ENCODE assay signal across 31 mouse cellular contexts in genomic region chr11:53489007-53489406, GRCm38 (mm10). TPM values are rescaled to one million over a fixed set of nuclear protein-coding genes. Genes with fewer than 3 reads are reported as not detected.
A peak's percentile ranks its signal among the peaks of the same experiment; 100 is the strongest.
DNase-seq lines count a peak whose midpoint lies in the region; ATAC-seq and TF ChIP-seq lines count a peak whose summit lies in the region.
"Had no signal": no experiment of that assay in that cellular context is flagged by ENCODE, and none has a peak within 500 bp of the region (broad histone marks: within the 10 kb centered on the region; RNA-seq: fewer than 3 reads in every experiment).

No protein-coding gene starts in this region.

- TF ChIP-seq CTCF in heart, adult 2 months (IDR thresholded peaks at IDR 0.05) = peak; percentile 31; the same call in 1 of the 2 replicates
- TF ChIP-seq CTCF in liver, postnatal 0 days (IDR thresholded peaks at IDR 0.05; ENCODE audit: low read depth) = peak; percentile 37
- peak; percentile 13; the same call in 1 of the 2 replicates for TF ChIP-seq CTCF in bone marrow macrophage, adult 2 months (IDR thresholded peaks at IDR 0.05; ENCODE audit: low read depth, low read length)

- no peak overlapping the region for H3K4me2 ChIP-seq in heart, embryonic 12.5 days
- no peak overlapping the region for H3K4me2 ChIP-seq in liver, postnatal 0 days (ENCODE audit: low read depth, low read length)
- H3K4me2 ChIP-seq: hindbrain, embryonic 15.5 days had no signal

- H3K27ac ChIP-seq in heart, adult 2 months = no peak overlapping the region
- no peak overlapping the region for H3K27ac ChIP-seq in heart, embryonic 12.5 days (ENCODE audit: poor library complexity, severe bottlenecking)
- H3K27ac ChIP-seq in liver, postnatal 0 days (ENCODE audit: low read depth) = no peak overlapping the region
- H3K27ac ChIP-seq in bone marrow macrophage, adult 2 months (ENCODE audit: insufficient read depth, low read depth, low read length) = no peak overlapping the region
- H3K27ac ChIP-seq: forebrain, embryonic 10.5 days; heart, embryonic 10.5 days; hindbrain, embryonic 15.5 days; left cerebral cortex, adult 2 months had no signal

- intact Hi-C loops in heart, adult 2 months (cut with DNase I) = no loop called here

- TF ChIP-seq EP300 in heart, adult 2 months (IDR thresholded peaks at IDR 0.05; ENCODE audit: insufficient read depth, low read depth, low read length) = no peak
- TF ChIP-seq EP300 in liver, postnatal 0 days (IDR thresholded peaks at IDR 0.05; ENCODE audit: low read depth) = no peak

- no peaks in the 10 kb centered on the region for H3K9me3 ChIP-seq in heart, embryonic 12.5 days (replicated peaks)
- H3K9me3 ChIP-seq in liver, postnatal 0 days (ENCODE audit: low read length) = no peaks in the 10 kb centered on the region
- H3K9me3 ChIP-seq: forebrain, embryonic 10.5 days; heart, embryonic 10.5 days; hindbrain, embryonic 15.5 days had no signal

- no peaks in the 10 kb centered on the region; the same call in 1 of the 2 replicates for H3K27me3 ChIP-seq in heart, adult 2 months (ENCODE audit: control insufficient read depth, insufficient read depth, low read length)
- H3K27me3 ChIP-seq in heart, embryonic 12.5 days (replicated peaks) = peaks cover 28% of the 10 kb centered on the region
- H3K27me3 ChIP-seq in liver, postnatal 0 days (ENCODE audit: insufficient read depth, low read length) = peaks cover 12% of the 10 kb centered on the region

- H3K4me1 ChIP-seq in heart, adult 2 months (ENCODE audit: control insufficient read depth, insufficient read depth, low read length) = peaks cover 4% of the 10 kb centered on the region; the same call in 1 of the 2 replicates
- peaks cover 28% of the 10 kb centered on the region for H3K4me1 ChIP-seq in heart, embryonic 12.5 days (replicated peaks)
- H3K4me1 ChIP-seq in liver, postnatal 0 days (ENCODE audit: insufficient read depth) = peaks cover 11% of the 10 kb centered on the region
- peaks cover 42% of the 10 kb centered on the region for H3K4me1 ChIP-seq in bone marrow macrophage, adult 2 months (ENCODE audit: control insufficient read depth, insufficient read depth, low read length)

- TF ChIP-seq POLR2A in heart, adult 2 months (IDR thresholded peaks at IDR 0.05; ENCODE audit: insufficient read depth, low read depth, low read length) = no peak
- no peak for TF ChIP-seq POLR2A in bone marrow macrophage, adult 2 months (IDR thresholded peaks at IDR 0.05; ENCODE audit: borderline replicate concordance, low read depth, low read length)

- 98% methylated on average over 5 of the region's 5 CpGs for WGBS in heart, adult 2 months
- 92% methylated on average over 5 of the region's 5 CpGs for WGBS in heart, embryonic 12.5 days
- 96% methylated on average over 5 of the region's 5 CpGs for WGBS in liver, postnatal 0 days (ENCODE audit: insufficient replicate concordance)

- H3K4me3 ChIP-seq in heart, adult 2 months = no peak overlapping the region
- no peak overlapping the region for H3K4me3 ChIP-seq in heart, embryonic 12.5 days
- H3K4me3 ChIP-seq in liver, postnatal 0 days (ENCODE audit: low read depth, low read length) = no peak overlapping the region
- no peak overlapping the region for H3K4me3 ChIP-seq in bone marrow macrophage, adult 2 months (ENCODE audit: insufficient read depth, low read length)
- H3K4me3 ChIP-seq: forebrain, embryonic 10.5 days; heart, embryonic 10.5 days; hindbrain, embryonic 15.5 days; left cerebral cortex, adult 2 months had no signal

- ATAC-seq in heart, embryonic 12.5 days (ENCODE audit: insufficient number of reproducible peaks, low FRiP score) = no peak
- ATAC-seq in liver, postnatal 0 days = no peak
- ATAC-seq: CD4-positive, CD25-positive, alpha-beta regulatory T cell, adult 4 months; forebrain, postnatal 0 days had no signal

- H3K36me3 ChIP-seq in heart, adult 2 months (ENCODE audit: control insufficient read depth, insufficient read depth, low read length) = no peaks in the 10 kb centered on the region
- H3K36me3 ChIP-seq in heart, embryonic 12.5 days = no peaks in the 10 kb centered on the region
- H3K36me3 ChIP-seq in liver, postnatal 0 days (replicated peaks; ENCODE audit: insufficient read depth, low read length) = no peaks in the 10 kb centered on the region
- H3K36me3 ChIP-seq: forebrain, embryonic 10.5 days; heart, embryonic 10.5 days; hindbrain, embryonic 15.5 days had no signal

- no peaks in the 10 kb centered on the region for H3K79me2 ChIP-seq in heart, adult 2 months (replicated peaks; ENCODE audit: control insufficient read depth, insufficient read depth, low read length)

- no peak for DNase-seq in heart, adult 2 months
- no peak for DNase-seq in liver, postnatal 0 days
- DNase-seq in liver (no peak), ES-CJ7 (ENCODE audit: low read depth, low spot score) (peak; percentile 51)
- no peak for DNase-seq in ovary, postnatal 14 days (ENCODE audit: low spot score)
- no peak for DNase-seq in ovary, postnatal 36 days (ENCODE audit: low spot score)
- DNase-seq: adrenal gland, postnatal 25 days; cerebellum, adult 8-10 months; forebrain, postnatal 0 days; heart, postnatal 10 days; kidney, adult 11 months; kidney, postnatal 14 days; layer of hippocampus, adult 9-11 months; left cerebral cortex, postnatal 4 days; midbrain, embryonic 14.5 days; retina, postnatal 1 day; thymus, postnatal 14 days had no signal

- no peak overlapping the region for H3K9ac ChIP-seq in heart, adult 2 months (ENCODE audit: low read depth, low read length)
- H3K9ac ChIP-seq in heart, embryonic 12.5 days = no peak overlapping the region
- H3K9ac ChIP-seq in liver, postnatal 0 days (replicated peaks) = no peak overlapping the region
- H3K9ac ChIP-seq: forebrain, postnatal 0 days; hindbrain, embryonic 15.5 days had no signal

RNA-seq across cellular contexts. Expression of gene Sowaha, which starts 8.9 kb away (rescaled TPM):
- total RNA-seq in heart, adult 2 months (2021) = under 1 TPM; 0.05 to 0.34 TPM
- polyA plus RNA-seq in heart, adult 2 months (2012; rRNA removed) = 0.03 and 0.10 TPM in 2 replicates
- polyA plus RNA-seq in heart, embryonic 12.5 days (2016; fragmentation: Nextera tagmentation; extraction: Ambion mirVana) = 0.54 and 0.58 TPM in 2 replicates
- 7.4 and 7.9 TPM in 2 replicates for polyA plus RNA-seq in liver, postnatal 0 days (2015; fragmentation: Nextera tagmentation; extraction: Ambion mirVana)
- not detected in 2 replicates for polyA plus RNA-seq in bone marrow macrophage, adult 2 months (2012; ENCODE audit: insufficient read depth, insufficient read length, missing spikeins)
- total RNA-seq: liver, adult 2 months; neutrophil, adult 5-6 weeks had no signal
- polyA plus RNA-seq: CD4-positive, CD25-positive, alpha-beta regulatory T cell, adult 4 months; liver, adult 2 months had no signal

RNA-seq across cellular contexts. Expression of gene Gm9945, which starts 9.0 kb away (rescaled TPM):
- total RNA-seq in heart, adult 2 months (2021) = not detected
- not detected in 2 replicates for polyA plus RNA-seq in heart, adult 2 months (2012; rRNA removed)
- polyA plus RNA-seq in heart, embryonic 12.5 days (2016; fragmentation: Nextera tagmentation; extraction: Ambion mirVana) = not detected in 2 replicates
- 0.15 and 0.31 TPM in 2 replicates for polyA plus RNA-seq in liver, postnatal 0 days (2015; fragmentation: Nextera tagmentation; extraction: Ambion mirVana)
- not detected in 2 replicates for polyA plus RNA-seq in bone marrow macrophage, adult 2 months (2012; ENCODE audit: insufficient read depth, insufficient read length, missing spikeins)
- total RNA-seq: adrenal gland, postnatal 25 days; forebrain, postnatal 0 days; gastrocnemius, adult 18-20 months; gastrocnemius, postnatal 4 days; heart, postnatal 10 days; liver, adult 2 months; megakaryocyte progenitor cell, adult 5-6 weeks; neutrophil, adult 5-6 weeks had no signal
- polyA plus RNA-seq: CD4-positive, CD25-positive, alpha-beta regulatory T cell, adult 4 months; forebrain, embryonic 10.5 days; heart, embryonic 10.5 days; liver, adult 2 months; lung, embryonic 16.5 days; midbrain, embryonic 14.5 days; testis, adult 2 months had no signal

RNA-seq across cellular contexts. Expression of gene Gm9837, which starts 18.7 kb away (rescaled TPM):
- not detected for total RNA-seq in heart, adult 2 months (2021)
- not detected in 2 replicates for polyA plus RNA-seq in heart, adult 2 months (2012; rRNA removed)
- polyA plus RNA-seq in heart, embryonic 12.5 days (2016; fragmentation: Nextera tagmentation; extraction: Ambion mirVana) = not detected in 2 replicates
- polyA plus RNA-seq in liver, postnatal 0 days (2015; fragmentation: Nextera tagmentation; extraction: Ambion mirVana) = not detected in 2 replicates
- not detected in 2 replicates for polyA plus RNA-seq in bone marrow macrophage, adult 2 months (2012; ENCODE audit: insufficient read depth, insufficient read length, missing spikeins)
- total RNA-seq: adrenal gland, postnatal 25 days; gastrocnemius, adult 18-20 months; gastrocnemius, postnatal 4 days; heart, postnatal 10 days; left cerebral cortex, postnatal 4 days; liver, adult 2 months; megakaryocyte progenitor cell, adult 5-6 weeks; neutrophil, adult 5-6 weeks had no signal
- polyA plus RNA-seq: CD4-positive, CD25-positive, alpha-beta regulatory T cell, adult 4 months; forebrain, embryonic 10.5 days; forebrain, postnatal 0 days; heart, embryonic 10.5 days; hindbrain, embryonic 15.5 days; liver, adult 2 months; lung, embryonic 16.5 days; midbrain, embryonic 14.5 days had no signal

RNA-seq across cellular contexts. Expression of gene Sept8, which starts 30.1 kb away (rescaled TPM):
- total RNA-seq in heart, adult 2 months (2021) = 10 to 100 TPM; 25.7 to 28.2 TPM
- polyA plus RNA-seq in heart, adult 2 months (2012; rRNA removed) = 24.8 and 39.2 TPM in 2 replicates
- 25.1 and 28.4 TPM in 2 replicates for polyA plus RNA-seq in heart, embryonic 12.5 days (2016; fragmentation: Nextera tagmentation; extraction: Ambion mirVana)
- 6.2 and 7.2 TPM in 2 replicates for polyA plus RNA-seq in liver, postnatal 0 days (2015; fragmentation: Nextera tagmentation; extraction: Ambion mirVana)
- polyA plus RNA-seq in bone marrow macrophage, adult 2 months (2012; ENCODE audit: insufficient read depth, insufficient read length, missing spikeins) = 65.1 and 70.0 TPM in 2 replicates

RNA-seq across cellular contexts. Expression of gene Shroom1, which starts 32.0 kb away (rescaled TPM):
- under 1 TPM; 0.34 to 0.91 TPM for total RNA-seq in heart, adult 2 months (2021)
- polyA plus RNA-seq in heart, adult 2 months (2012; rRNA removed) = 0.53 and 0.80 TPM in 2 replicates
- 5.3 and 5.8 TPM in 2 replicates for polyA plus RNA-seq in heart, embryonic 12.5 days (2016; fragmentation: Nextera tagmentation; extraction: Ambion mirVana)
- 5.5 TPM in 2 replicates for polyA plus RNA-seq in liver, postnatal 0 days (2015; fragmentation: Nextera tagmentation; extraction: Ambion mirVana)
- polyA plus RNA-seq in bone marrow macrophage, adult 2 months (2012; ENCODE audit: insufficient read depth, insufficient read length, missing spikeins) = 0.17 TPM in 1 of 2 replicates, not detected in the other
- total RNA-seq: neutrophil, adult 5-6 weeks had no signal
- polyA plus RNA-seq: CD4-positive, CD25-positive, alpha-beta regulatory T cell, adult 4 months had no signal
